7 mouse cellular contexts compared by ENCODE assay signal in genomic region chr15:96641111-96641820, GRCm38 (mm10). TPM values are rescaled to one million over a fixed set of nuclear protein-coding genes. Genes with fewer than 3 reads are reported as not detected.
A peak's percentile ranks its signal among the peaks of the same experiment; 100 is the strongest.
DNase-seq lines count a peak whose midpoint lies in the region; ATAC-seq and TF ChIP-seq lines count a peak whose summit lies in the region.

No protein-coding gene starts in this region.

- ATAC-seq in intestine, postnatal 0 days, result peak; percentile 46
- ATAC-seq in limb, embryonic 14.5 days (ENCODE audit: low FRiP score, low read depth), result peak; percentile 55
- peak; percentile 77 for ATAC-seq in midbrain, embryonic 14.5 days (ENCODE audit: low FRiP score, low TSS enrichment)

- H3K27ac ChIP-seq in intestine, postnatal 0 days (ENCODE audit: low read depth, low read length), result peak overlapping the region; percentile 92
- H3K27ac ChIP-seq in limb, embryonic 14.5 days (replicated peaks; ENCODE audit: low read depth, low read length), result peak overlapping the region; percentile 97
- peak overlapping the region; percentile 100 for H3K27ac ChIP-seq in midbrain, embryonic 14.5 days (replicated peaks; ENCODE audit: low read depth, low read length)

- peak; percentile 48 for DNase-seq in adrenal gland, adult 8-10 months
- peak; percentile 28 to 71 for DNase-seq in cerebellum, postnatal 4 days (ENCODE audit: low spot score in 2 of 2)
- DNase-seq in gastrocnemius, postnatal 10 days, result peak; percentile 41
- peak; percentile 60 for DNase-seq in limb, embryonic 14.5 days (ENCODE audit: low spot score)
- DNase-seq in midbrain, embryonic 14.5 days, result peak; percentile 86
- DNase-seq in spleen, adult 12 weeks (ENCODE audit: low spot score), result peak; percentile 48

- peak overlapping the region; percentile 76 for H3K9ac ChIP-seq in intestine, postnatal 0 days (ENCODE audit: low read depth, low read length)
- H3K9ac ChIP-seq in limb, embryonic 14.5 days (ENCODE audit: low read depth, low read length, severe bottlenecking), result peak overlapping the region; percentile 91
- H3K9ac ChIP-seq in midbrain, embryonic 14.5 days (replicated peaks; ENCODE audit: low read length), result peak overlapping the region; percentile 99

- no peaks in the 10 kb centered on the region for H3K27me3 ChIP-seq in intestine, postnatal 0 days (replicated peaks; ENCODE audit: control insufficient read depth, insufficient read depth, low read length)
- no peaks in the 10 kb centered on the region for H3K27me3 ChIP-seq in limb, embryonic 14.5 days (ENCODE audit: control insufficient read depth, insufficient read depth, low read length)
- H3K27me3 ChIP-seq in midbrain, embryonic 14.5 days (ENCODE audit: control insufficient read depth, insufficient read depth, low read length), result no peaks in the 10 kb centered on the region

- H3K4me1 ChIP-seq in intestine, postnatal 0 days (replicated peaks; ENCODE audit: control insufficient read depth, insufficient read depth, low read length), result 0 out of 2 replicates have a peak, but pooled peaks cover 10% of the 10 kb centered on the region
- peaks cover 24% of the 10 kb centered on the region for H3K4me1 ChIP-seq in limb, embryonic 14.5 days (ENCODE audit: control insufficient read depth, insufficient read depth, low read length)
- peaks cover 33% of the 10 kb centered on the region for H3K4me1 ChIP-seq in midbrain, embryonic 14.5 days (ENCODE audit: control insufficient read depth, insufficient read depth, low read length)

- no peaks in the 10 kb centered on the region for H3K9me3 ChIP-seq in intestine, postnatal 0 days (ENCODE audit: control insufficient read depth)
- no peaks in the 10 kb centered on the region for H3K9me3 ChIP-seq in limb, embryonic 14.5 days (ENCODE audit: control insufficient read depth, low read length)
- H3K9me3 ChIP-seq in midbrain, embryonic 14.5 days (ENCODE audit: control insufficient read depth, low read length), result no peaks in the 10 kb centered on the region

- no peak for TF ChIP-seq CTCF in intestine, postnatal 0 days (IDR thresholded peaks at IDR 0.05; ENCODE audit: low read depth)

- TF ChIP-seq POLR2A in limb, embryonic 14.5 days (IDR thresholded peaks at IDR 0.05; ENCODE audit: borderline replicate concordance, extremely low read depth, insufficient read depth, insufficient read length), result peak; percentile 57; the same call in 1 of the 2 replicates

- H3K4me2 ChIP-seq in intestine, postnatal 0 days (replicated peaks; ENCODE audit: low read depth), result peak overlapping the region; percentile 99
- H3K4me2 ChIP-seq in limb, embryonic 14.5 days (replicated peaks; ENCODE audit: low read depth, low read length, severe bottlenecking), result peak overlapping the region; percentile 69
- peak overlapping the region; percentile 92 for H3K4me2 ChIP-seq in midbrain, embryonic 14.5 days (ENCODE audit: low read length)

- peak overlapping the region; percentile 74 for H3K4me3 ChIP-seq in intestine, postnatal 0 days (ENCODE audit: low read depth, low read length)
- H3K4me3 ChIP-seq in limb, embryonic 14.5 days (replicated peaks; ENCODE audit: low read length), result peak overlapping the region; percentile 71
- peak overlapping the region; percentile 88 for H3K4me3 ChIP-seq in midbrain, embryonic 14.5 days (replicated peaks; ENCODE audit: low read depth, low read length)

- no peaks in the 10 kb centered on the region for H3K36me3 ChIP-seq in intestine, postnatal 0 days (ENCODE audit: control insufficient read depth, insufficient read depth)
- H3K36me3 ChIP-seq in limb, embryonic 14.5 days (ENCODE audit: control insufficient read depth, insufficient read depth, low read length), result peaks cover 2% of the 10 kb centered on the region; the same call in 1 of the 2 replicates
- peaks cover 10% of the 10 kb centered on the region; the same call in 1 of the 2 replicates for H3K36me3 ChIP-seq in midbrain, embryonic 14.5 days (ENCODE audit: control insufficient read depth, insufficient read depth, low read length)

- WGBS in intestine, postnatal 0 days, result under 1% methylated on average over 63 of the region's 63 CpGs
- under 1% methylated on average over 63 of the region's 63 CpGs for WGBS in limb, embryonic 14.5 days
- under 1% methylated on average over 63 of the region's 63 CpGs for WGBS in midbrain, embryonic 14.5 days

RNA-seq across cellular contexts. Expression of gene Slc38a1, which starts 1.4 kb away (rescaled TPM):
- 10 to 100 TPM; 23.1 to 32.4 (median 27.6) TPM for total RNA-seq in adrenal gland, adult 8-10 months (2022)
- 1 to 10 TPM; 6.9 to 9.3 TPM for total RNA-seq in gastrocnemius, postnatal 10 days (2021)
- 78.6 and 79.8 TPM in 2 replicates for polyA plus RNA-seq in intestine, postnatal 0 days (2015; fragmentation: Nextera tagmentation; extraction: Ambion mirVana)
- 50.4 and 59.8 TPM in 2 replicates for polyA plus RNA-seq in limb, embryonic 14.5 days (2012; rRNA removed)
- polyA plus RNA-seq in limb, embryonic 14.5 days (2014; fragmentation: Nextera tagmentation; extraction: Ambion mirVana), result 57.7 and 69.6 TPM in 2 replicates
- polyA plus RNA-seq in midbrain, embryonic 14.5 days (2014; fragmentation: Nextera tagmentation; extraction: Ambion mirVana), result 147 and 150 TPM in 2 replicates

RNA-seq across cellular contexts. Expression of gene Slc38a2, which starts 58.3 kb away (rescaled TPM):
- 100 to 1,000 TPM; 132 to 148 (median 137) TPM for total RNA-seq in adrenal gland, adult 8-10 months (2022)
- 10 to 100 TPM; 80.2 to 88.9 TPM for total RNA-seq in gastrocnemius, postnatal 10 days (2021)
- polyA plus RNA-seq in intestine, postnatal 0 days (2015; fragmentation: Nextera tagmentation; extraction: Ambion mirVana), result 27.9 and 28.5 TPM in 2 replicates
- 116 and 137 TPM in 2 replicates for polyA plus RNA-seq in limb, embryonic 14.5 days (2012; rRNA removed)
- polyA plus RNA-seq in limb, embryonic 14.5 days (2014; fragmentation: Nextera tagmentation; extraction: Ambion mirVana), result 137 and 152 TPM in 2 replicates
- polyA plus RNA-seq in midbrain, embryonic 14.5 days (2014; fragmentation: Nextera tagmentation; extraction: Ambion mirVana), result 131 and 159 TPM in 2 replicates

Comparison
In these comparisons a context has a peak if more than half of its experiments do, and no peak if none do; other contexts are left out.
1. Peak in every context shown above with its lines: DNase-seq, ATAC-seq, H3K4me3 ChIP-seq and H3K27ac ChIP-seq.